Mouse (Mus musculus) cerebellum, adult 11-12 months (tissue): ENCODE measurements around the gene Sult3a2.
"Not testable (repeated sequence)": the region's sequence is repeated elsewhere in the genome, so short reads cannot be mapped to it uniquely, and the experiment has no call there.

ENCODE experiments used
- DNase-seq: peaks from one replicate; pipeline ENCODE4 v3.0.0; 2022

Sult3a2 gene

DNA sequence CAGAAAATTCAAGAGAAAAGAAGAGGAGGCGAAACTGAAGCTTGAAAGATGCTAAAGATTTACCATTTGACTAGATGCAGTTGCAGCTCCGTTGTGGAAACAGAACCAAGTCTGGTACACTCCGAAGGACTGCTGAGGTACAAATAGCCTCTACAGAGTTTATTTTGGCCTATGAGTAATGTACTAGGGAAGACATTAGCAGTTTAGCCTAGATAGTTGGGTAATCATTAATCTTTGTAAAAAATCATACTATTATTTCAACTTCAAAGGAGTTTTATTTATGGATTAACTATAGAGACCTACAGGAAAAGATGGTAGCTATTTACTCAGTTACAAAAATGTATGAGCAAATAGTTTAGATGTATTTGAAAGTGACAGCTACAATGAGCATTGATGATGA, at the start of gene Sult3a2:
Gene Sult3a2 (minus strand): TSS at position 101 of the 400 bp plus-strand sequence.
- no peak for DNase-seq

DNA sequence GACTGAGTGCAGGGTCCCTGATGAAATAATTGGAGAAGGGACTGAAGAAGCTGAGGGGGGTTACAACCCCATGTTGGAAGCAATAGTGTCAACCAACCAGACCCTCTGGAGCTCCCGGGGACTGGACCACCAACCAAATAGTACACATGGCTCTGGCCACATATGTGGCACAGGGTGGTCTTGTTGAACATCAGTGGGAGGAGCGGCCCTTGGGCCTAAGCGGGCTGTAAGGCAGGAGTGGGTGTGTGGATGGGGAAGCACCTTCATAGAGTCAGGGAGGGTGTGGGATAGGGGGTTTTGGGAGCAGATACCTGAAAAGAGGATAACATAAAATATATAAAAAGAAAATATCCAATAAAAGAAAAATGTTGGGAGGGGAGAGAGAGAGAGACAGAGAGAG, 34.4 kb upstream of the Sult3a2 start:
- DNase-seq, result no peak

DNA sequence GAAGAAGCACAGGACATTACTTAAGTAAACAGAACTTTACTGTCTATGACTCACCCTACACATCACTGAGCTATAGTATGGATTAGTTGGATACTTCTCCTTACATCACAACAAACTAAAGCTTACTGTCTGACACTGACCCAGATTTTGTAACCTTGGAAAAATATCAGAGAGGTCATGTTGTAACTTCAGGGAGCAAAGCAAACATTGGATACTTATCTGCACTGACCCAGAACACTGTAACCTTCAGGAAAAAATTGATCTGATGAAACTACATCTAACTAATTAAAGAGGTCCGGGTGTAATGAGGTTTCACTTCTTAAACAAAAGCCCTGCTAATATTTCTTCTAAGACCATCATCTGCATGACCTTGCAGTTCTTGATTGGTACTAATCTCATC, 30.4 kb upstream of the Sult3a2 start:
- DNase-seq, result no peak

DNA sequence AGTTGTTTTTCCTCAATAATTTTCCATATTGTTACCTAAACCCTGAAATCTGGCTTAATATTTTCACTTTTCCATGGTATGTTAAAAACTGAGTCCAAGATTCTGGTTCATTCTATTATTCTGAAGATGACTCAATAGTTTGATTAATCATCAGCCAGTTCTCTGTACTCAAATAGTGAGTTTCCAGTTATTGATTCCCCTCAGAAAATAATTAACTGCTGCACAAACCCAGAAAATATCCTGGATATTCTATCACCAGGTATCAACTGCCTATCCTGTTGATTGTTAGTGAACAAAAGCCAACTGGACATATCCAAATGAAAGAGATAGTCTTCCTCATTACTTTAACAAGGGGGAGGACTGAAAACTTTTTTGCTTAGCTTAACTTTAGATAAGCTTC, 27.8 kb upstream of the Sult3a2 start:
- no peak for DNase-seq

DNA sequence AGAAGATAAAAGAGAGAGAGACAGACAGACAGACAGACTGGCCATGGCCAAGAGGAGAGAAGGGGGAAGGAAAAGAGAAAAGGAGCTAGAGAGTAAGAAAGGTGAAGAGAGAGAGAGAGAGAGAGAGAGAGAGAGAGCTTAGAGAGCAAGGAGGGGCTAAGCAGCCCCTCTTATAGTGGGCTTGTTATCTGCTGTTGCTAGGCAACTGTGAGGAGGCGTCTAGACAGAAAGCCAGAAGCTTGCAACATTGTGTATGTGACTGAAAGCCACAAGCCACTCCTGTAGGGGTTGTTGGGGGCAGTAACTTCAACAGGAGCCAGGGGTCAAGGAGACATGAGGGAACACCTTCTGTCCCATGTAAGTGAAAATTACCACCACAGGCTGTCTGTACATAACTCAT, 25.3 kb upstream of the Sult3a2 start:
- no peak for DNase-seq

DNA sequence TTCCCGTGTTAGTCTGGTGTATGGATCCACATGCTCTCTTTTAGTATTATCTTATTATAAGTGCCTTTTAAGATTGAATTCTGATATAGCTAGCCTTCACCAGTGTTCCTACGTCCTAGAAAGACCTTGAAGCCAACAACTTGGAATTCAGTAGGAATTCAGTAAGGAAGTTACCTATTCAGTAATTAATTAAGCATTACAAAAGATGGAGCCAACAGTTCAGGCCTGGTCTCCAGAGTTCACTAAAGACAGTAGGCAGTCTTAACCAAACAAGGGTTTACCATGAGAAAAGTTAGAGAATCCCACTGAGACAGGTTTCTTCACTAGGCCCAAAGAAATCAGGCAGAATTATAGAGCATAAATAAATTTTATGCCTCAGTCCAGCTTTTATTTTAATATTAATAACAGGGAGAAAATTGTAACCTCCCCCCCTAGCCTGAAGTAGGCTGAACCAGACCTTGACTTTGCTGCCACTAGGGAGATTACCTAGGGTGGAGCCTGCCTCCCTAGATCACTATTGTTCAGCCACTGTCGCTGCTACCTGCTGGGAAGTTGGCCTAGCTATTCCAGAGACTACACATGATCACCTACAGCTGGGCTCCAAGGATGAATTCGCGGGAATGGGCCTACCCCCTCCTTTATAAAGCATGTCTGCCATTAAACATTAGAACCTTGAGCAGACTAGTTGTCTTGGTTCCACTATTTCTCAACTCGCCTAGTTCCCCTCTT, 10.9 kb upstream of the Sult3a2 start:
- DNase-seq, result not testable (repeated sequence)

DNA sequence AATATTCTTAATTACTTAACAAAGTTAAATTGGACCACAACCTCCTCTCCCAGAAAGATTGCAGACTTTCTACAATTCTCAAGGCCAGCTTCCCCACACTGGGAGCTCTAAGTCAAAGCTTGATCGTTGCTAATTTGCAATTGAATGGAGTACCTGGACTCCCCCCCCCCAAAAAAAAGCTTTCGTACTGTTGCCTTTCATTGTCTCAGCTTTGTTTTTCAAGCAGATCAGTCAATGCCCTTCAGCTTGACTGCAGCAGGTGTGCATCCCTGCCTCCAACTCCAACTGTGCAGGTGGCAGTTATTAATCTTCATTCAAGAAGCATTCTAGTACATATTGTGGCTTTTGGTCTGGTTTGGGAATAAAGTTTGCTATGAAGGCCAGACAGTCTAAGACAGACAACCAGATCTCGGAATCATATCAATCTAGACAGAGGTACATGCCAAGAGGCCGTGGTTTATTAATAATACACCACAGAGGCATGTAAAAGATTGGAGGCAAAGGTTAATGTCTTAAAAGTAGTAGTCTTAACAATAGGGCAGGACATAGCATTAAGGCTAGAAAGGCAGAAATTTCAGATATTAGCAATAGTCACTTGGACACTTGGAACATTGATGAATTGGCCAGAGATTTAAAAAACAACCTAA, 9.9 kb upstream of the Sult3a2 start:
- DNase-seq, result not testable (repeated sequence)

DNA sequence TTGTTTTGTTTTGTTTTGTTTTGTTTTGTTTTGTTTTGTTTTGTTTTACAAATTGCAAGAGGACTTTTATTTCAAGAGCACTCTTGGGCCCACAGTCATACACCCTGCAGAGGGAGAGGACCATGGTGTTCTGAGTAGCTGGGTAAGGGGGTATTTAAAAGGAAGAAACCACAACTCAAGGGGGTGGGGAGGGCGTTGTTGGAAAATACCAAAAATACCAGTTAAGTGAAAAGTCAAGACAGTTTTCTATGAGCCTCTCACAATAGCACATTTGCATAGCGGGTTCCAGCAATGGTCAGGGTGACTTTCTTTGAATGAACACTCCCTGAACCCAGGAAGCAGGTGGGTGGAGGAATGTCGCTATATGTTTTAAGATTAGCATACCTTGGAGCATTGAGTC, 5.7 kb upstream of the Sult3a2 start:
- not testable (repeated sequence) for DNase-seq

DNA sequence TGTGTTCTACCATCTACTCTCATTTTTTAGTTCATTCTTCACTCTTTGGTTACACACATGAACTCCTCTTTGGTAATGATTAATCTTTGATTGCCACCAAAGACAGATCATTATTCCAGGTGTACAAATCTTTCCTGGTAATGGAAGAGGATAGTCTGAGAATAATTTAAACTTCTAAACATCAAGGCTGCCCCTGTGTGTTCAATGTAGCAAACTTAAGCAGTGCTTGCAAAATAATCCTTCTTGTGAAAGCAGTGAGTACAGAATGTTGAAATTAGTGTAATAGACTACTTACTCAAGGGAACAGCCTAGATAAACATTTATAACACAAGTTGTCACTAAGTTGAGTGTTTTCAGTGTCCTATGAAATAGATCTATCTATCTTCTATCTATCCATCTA, 1.0 kb upstream of the Sult3a2 start:
- no peak for DNase-seq

DNA sequence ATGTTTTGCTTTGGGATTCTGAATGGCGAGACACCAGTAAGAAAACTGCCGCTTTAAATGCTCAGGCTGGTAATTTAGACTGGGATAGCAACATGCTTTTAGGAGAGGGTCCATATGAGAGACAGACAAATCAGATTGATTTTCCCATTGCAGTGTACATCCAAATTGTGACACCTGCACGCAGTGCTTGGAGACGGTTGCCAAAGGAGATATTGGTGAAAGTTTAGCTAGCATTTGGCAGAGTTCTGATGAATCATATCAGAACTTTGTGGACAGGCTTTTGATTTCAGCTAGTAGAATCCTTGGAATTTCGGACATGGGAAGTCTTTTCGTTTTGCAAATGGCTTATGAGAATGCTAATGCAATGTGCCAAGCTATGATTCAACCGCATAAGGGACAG, 51.3 kb downstream of the Sult3a2 start:
- not testable (repeated sequence) for DNase-seq

DNA sequence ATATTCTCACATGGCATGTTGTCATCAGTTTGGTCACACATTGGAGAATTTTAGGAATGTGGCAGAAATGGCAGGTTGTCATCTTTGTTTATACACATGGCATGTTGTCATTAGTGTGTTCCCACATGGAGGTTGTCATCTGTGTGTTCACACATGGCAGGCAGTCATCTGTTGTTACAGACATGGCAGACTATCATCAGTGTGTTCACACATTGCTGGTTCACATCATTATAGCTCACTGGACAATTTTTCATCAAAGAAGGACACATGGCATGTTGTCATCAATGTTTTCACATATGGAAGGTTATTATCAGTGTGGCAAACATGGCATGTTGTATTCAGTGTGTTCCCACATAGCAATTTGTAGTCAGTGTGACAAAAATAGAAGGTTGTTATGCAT, 53.3 kb downstream of the Sult3a2 start:
- no peak for DNase-seq

DNA sequence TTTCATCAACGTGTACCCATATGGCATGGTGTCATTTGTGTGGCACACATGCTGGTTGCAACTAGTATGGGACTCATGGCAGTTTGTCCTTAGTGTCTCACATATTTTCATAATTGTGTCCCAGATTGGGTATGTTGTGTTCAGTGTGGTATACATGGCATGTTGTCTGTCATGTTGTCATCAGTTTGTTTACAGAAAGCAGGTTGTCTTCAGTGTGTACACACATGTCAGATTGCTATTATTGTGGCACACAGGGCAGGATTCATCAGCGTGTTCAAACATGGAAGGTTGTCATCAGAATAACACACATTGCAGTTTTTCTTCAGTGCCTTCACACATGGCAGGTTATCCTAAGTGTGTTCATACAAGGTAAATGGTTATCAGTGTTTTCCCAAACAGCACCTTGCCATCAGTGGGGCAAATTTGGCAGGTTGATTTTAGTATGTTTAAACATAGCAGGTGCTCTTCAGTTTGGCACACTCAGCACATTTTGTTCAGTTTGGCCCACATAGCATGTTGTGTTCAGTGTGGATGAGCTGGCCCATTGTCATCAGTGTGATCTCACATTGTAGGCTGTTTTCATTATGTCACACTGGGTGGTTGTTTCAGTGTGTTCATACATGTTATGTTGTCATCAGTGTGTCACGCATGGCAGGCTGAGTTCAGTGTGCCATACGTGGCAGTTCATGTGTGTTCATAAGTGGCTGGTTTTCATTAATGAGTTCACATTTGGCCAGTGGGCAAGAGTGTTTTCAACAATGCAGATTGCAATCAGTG, 53.9 kb downstream of the Sult3a2 start:
- no peak for DNase-seq

DNA sequence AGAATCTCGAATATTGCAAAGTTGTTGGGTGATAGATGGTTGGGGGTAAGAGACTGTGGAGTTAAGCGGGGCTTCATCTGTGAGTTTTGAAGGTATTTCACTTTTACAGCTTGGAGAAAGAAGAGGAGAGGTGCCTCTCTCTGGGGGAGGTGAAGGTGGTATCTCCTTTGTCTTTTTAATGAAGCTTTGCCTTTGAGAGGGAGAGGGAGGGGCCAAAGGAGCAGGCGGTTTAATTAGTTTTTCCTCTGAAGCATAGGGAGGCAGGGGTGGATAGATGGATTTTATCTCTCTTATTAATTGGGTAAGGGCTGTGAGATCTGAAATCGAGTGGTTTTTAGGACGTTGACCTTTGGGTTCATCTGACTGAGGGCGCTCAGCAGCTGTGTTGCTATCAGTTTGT, 62.7 kb downstream of the Sult3a2 start:
- DNase-seq, result no peak

DNA sequence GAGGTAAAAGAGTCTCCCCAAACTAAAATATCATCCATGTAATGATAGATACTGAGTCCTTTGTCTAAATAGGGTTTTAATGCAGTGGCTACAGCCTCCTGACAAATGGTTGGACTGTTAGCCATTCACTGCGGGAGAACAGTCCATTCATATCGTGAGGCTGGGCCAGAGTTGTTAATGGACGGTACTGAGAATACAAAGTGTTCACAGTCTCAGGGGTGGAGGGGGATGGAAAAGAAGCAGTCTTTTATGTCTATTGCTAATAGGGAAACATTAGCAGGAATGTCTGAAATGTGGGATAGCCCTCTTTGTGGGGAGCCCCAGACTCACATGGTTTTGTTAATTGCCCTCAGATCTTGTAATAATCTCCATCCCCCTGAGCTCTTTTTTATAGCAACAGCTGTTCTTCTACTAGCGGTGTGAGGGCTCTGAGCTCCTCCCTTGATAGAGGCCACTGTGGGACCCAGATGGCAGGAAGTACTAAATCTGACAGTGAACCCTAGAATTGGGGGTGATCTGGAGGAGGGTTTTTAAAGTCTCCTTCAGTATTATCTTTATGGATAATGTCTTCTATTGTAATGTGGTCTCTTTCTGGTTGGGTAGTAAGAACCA, 64.6 kb downstream of the Sult3a2 start:
- no peak for DNase-seq
